Mouse (Mus musculus) liver, embryonic 16.5 days (tissue): ENCODE data around the gene Tjp1. TPM values are rescaled to one million over a fixed set of nuclear protein-coding genes. Genes with fewer than 3 reads are reported as not detected.

ENCODE experiments used
- ATAC-seq: fragments of 200-750 bp; cut with Nextera tagmentation; 2 replicates; pipeline ENCODE4 v1.8.0; 2017; ENCODE audit warnings: low read depth, mild to moderate bottlenecking, moderate number of reproducible peaks, moderate library complexity
- H3K27ac ChIP-seq: fragments of 300-500 bp; sonication (generic); 2 replicates; pipeline ENCODE4 v1.5.1; 2014; ENCODE audit warnings: mild to moderate bottlenecking, low read length
- H3K27me3 ChIP-seq: fragments of 300-500 bp; sonication (generic); 2 replicates; pipeline ENCODE4 v1.6.1; 2014; ENCODE audit warnings: low read depth, low read length, mixed read lengths; ENCODE audit not compliant: control insufficient read depth, insufficient read depth
- H3K36me3 ChIP-seq: fragments of 300-500 bp; sonication (generic); 2 replicates; pipeline ENCODE4 v1.6.1; 2014; ENCODE audit warnings: mild to moderate bottlenecking; ENCODE audit not compliant: control insufficient read depth, insufficient read depth
- H3K4me1 ChIP-seq: fragments of 300-500 bp; sonication (generic); 2 replicates; pipeline ENCODE4 v1.6.1; 2014; ENCODE audit warnings: low read depth, low read length, mixed read lengths; ENCODE audit not compliant: control insufficient read depth
- H3K4me2 ChIP-seq: fragments of 300-500 bp; sonication (generic); 2 replicates; pipeline ENCODE4 v1.6.1; 2014; ENCODE audit warnings: low read depth, low read length, mixed read lengths
- H3K4me3 ChIP-seq: fragments of 300-500 bp; sonication (generic); 2 replicates; pipeline ENCODE4 v1.5.1; 2014; ENCODE audit warnings: low read depth, mild to moderate bottlenecking, low read length
- H3K9ac ChIP-seq: fragments of 300-500 bp; sonication (generic); 2 replicates; pipeline ENCODE4 v1.6.1; 2014; ENCODE audit warnings: low read depth, low read length
- H3K9me3 ChIP-seq: fragments of 300-500 bp; sonication (generic); replicated peaks from 2 replicates; pipeline ENCODE4 v1.6.1; 2016; ENCODE audit warnings: low read length; ENCODE audit not compliant: control insufficient read depth
- WGBS: fragments of 180-500 bp; shearing (Covaris S2); extraction: QIAGEN DNeasy Blood & Tissue Kit; methylation state at CpG from one replicate; pipeline ENCODE4 v1.1.7; 2014; ENCODE audit not compliant: insufficient replicate concordance; 5-methylcytosine and 5-hydroxymethylcytosine counted together
- polyA plus RNA-seq: library from polyadenylated mRNA; unstranded; fragments of >200 nt; fragmentation: Nextera tagmentation; extraction: Ambion mirVana; gene quantifications from 2 replicates; pipeline ENCODE4 v1.2.1, GENCODE M21; 2015

Gene Tjp1
- polyA plus RNA-seq, 1 experiment from 2014 or later = 5.1 TPM

DNA sequence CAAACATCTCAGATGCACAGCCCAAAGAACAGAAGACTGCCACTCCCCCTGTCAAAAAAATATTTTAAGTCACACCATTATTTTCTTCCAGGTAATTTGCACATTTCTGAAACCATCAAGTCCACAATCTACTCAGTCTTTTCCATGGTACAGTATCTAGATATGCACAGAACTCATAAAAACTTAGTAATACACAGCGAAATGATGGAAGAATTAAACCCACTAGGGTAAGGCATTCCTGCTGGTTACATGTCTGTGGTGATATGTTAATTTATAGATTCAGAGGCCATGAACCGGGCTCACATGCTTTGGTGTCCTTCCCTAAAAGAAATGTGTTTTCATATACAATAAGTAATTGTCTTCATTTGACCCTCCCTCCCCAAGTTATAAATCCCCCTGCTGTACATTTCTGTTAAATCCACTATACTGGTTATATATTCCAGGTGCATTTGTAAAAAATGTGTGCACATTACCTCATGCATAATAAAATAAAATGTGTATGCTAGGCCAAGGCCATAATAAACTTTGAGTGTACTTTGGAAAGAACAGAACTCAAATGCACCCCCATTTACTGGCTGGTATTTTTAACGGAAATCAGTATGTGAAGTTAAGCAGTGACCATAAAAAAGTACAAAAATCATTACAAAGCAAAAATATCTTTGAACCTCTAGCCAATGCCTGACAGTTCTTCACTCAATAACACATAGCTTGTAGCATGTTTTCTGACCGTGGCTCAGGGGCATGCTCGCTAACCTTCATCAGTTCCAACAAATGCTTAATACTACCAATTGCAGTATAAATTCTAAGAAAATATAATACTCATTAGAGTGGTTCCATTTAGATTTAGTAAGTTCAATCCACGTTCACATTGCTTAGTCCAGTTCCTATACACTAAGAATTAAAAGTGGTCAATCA is 230.6 kb downstream of the Tjp1 start:
- no peaks in the 10 kb centered on the region for H3K4me1 ChIP-seq
- H3K4me3 ChIP-seq = no peak overlapping the region
- no peak overlapping the region for H3K27ac ChIP-seq
- WGBS = 70% methylated on average over 6 of the region's 6 CpGs
- no peak overlapping the region for H3K4me2 ChIP-seq
- H3K27me3 ChIP-seq = no peaks in the 10 kb centered on the region
- no peaks in the 10 kb centered on the region for H3K36me3 ChIP-seq
- ATAC-seq = no peak
- H3K9ac ChIP-seq = no peak overlapping the region
- no peaks in the 10 kb centered on the region for H3K9me3 ChIP-seq

DNA sequence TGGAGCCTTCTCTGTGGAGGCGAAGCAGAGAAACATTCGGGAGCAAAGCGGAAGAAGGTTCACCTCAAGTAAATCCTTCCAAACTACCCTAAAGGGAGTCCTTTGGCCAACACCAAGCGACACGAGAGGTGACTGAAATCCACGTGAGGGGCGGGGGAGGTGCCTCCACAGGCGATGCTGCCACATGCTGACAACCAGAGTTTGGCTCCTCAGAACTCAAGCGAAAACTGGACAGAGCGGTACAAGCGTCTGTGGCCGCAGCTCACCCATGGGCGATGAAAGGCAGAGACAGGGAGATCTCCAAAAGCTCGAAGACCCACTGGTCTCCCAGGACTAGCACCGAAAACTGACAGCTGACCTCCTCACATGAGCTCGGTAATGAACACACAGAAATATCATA is 244.7 kb downstream of the Tjp1 start:
- no peak for ATAC-seq
- no peaks in the 10 kb centered on the region for H3K36me3 ChIP-seq
- H3K4me2 ChIP-seq = no peak overlapping the region
- WGBS = 63% methylated on average over 16 of the region's 16 CpGs
- H3K9me3 ChIP-seq = no peaks in the 10 kb centered on the region
- H3K4me1 ChIP-seq = no peaks in the 10 kb centered on the region
- no peak overlapping the region for H3K9ac ChIP-seq
- no peaks in the 10 kb centered on the region for H3K27me3 ChIP-seq
- H3K4me3 ChIP-seq = no peak overlapping the region
- H3K27ac ChIP-seq = no peak overlapping the region

DNA sequence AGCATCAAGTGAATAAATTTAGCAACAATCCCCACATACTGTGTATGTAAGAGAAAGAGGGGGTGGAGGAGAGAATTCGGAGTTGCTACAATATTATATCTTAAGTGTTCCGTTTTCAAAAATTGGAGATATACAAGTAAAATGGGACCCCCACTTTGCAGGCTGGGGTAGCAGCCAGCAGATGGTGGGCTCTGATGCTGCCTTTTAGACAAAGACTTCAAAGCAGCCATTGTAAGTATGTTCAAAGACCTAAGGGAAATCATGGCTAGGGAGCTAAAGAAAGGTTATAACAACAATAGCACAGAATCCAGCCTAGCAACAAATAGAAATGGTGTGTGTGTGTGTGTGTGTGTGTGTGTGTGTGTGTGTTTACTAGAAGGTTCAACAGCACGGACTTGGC is 245.6 kb downstream of the Tjp1 start:
- Histone ChIP-seq H3K9me3 (no peaks in the 10 kb centered on the region), H3K27me3 (no peaks in the 10 kb centered on the region), H3K4me3 (no peak overlapping the region), H3K9ac (no peak overlapping the region), H3K27ac (no peak overlapping the region), H3K4me2 (no peak overlapping the region), H3K4me1 (no peaks in the 10 kb centered on the region), H3K36me3 (no peaks in the 10 kb centered on the region)
- no peak for ATAC-seq
- WGBS = 59% methylated on average over 3 of the region's 3 CpGs

DNA sequence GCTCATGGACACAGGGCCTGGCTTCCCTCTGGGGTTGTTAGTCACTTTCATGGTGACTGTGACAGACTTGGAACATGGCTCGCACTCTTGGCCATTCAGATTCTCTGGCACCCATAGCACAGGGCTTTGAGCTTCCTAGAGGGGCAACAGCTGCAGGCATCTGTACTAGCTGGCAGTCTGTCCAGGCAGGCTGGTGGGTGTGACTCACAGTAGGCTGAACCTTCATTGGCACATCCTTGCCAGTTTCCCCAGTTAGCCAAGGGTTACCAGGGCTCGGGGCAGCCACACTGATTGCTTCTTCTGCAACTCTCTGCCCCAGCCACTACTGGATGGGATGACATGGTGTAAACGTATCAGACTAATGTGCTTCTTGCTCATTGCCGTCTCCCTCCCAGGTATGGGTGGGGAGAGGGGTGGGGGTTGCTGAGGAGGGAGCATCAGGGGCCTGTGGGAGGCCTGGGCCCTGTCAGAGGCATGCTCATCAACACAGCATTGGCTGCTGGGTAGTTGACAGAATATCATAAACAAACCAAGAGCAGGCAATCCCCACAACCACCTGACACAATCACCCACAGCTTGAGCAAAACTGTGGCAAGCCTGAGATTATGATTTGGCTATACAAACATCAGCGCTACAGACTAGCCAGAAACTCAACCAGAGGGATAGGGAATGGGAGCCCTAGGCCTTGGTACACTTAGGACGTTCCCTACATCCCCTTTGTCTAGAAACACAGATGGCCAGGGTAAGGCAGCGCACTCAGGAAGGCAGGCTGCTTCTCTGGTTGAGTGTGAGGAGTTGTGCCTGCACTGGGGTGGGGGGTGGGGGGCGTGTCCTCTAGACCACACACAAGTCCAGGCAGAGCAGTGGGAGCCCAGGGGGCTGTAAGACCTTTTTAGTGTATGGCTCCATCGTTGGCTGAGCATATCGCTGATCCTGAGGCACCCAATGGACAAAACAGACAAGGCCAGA is 246.4 kb downstream of the Tjp1 start:
- no peak overlapping the region for H3K27ac ChIP-seq
- WGBS = 61% methylated on average over 10 of the region's 10 CpGs
- no peaks in the 10 kb centered on the region for H3K36me3 ChIP-seq
- no peaks in the 10 kb centered on the region for H3K27me3 ChIP-seq
- H3K4me1 ChIP-seq = no peaks in the 10 kb centered on the region
- H3K4me3 ChIP-seq = no peak overlapping the region
- no peak overlapping the region for H3K9ac ChIP-seq
- ATAC-seq = no peak
- no peak overlapping the region for H3K4me2 ChIP-seq
- no peaks in the 10 kb centered on the region for H3K9me3 ChIP-seq

DNA sequence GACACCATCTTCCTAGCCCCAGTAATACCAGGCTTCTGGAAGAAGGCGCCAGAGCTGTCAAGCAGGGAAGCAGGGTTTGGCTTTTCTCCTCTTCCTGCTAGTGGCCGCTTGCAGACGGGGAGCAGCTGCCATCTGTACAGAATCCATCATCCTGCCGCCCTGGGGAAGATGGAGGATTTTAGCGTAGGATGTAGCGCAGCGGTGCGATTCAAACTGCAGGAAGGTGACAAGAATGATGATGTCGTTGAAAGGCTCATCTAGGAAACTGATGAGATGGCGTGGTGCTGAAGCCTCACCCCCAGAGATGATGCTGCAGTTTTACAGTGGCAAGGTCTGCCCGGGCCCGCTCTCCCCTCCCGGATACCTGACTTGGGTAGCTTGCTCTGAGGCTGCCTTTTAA is 248.3 kb downstream of the Tjp1 start:
- ATAC-seq = no peak
- no peak overlapping the region for H3K4me2 ChIP-seq
- WGBS = 77% methylated on average over 13 of the region's 13 CpGs

DNA sequence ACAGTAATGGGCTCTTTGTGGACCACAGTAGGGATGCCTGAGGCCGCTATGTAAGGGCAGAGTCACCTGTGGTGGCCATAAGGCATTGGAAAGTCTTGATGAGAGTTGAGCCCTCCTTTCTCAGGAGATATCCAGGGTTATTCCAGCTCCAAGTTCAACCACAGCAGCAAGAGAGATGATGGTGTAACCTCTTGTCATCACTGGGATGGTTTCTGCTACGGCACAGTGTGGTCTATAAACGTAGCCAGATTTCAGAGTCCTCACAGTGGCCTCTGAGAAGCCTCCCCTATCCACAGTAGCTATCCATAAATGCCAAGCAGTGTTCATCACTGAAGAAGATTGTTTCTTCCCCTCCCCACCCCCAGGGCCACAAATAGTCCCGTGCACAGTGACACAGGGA is 251.8 kb downstream of the Tjp1 start:
- no peak overlapping the region for H3K27ac ChIP-seq
- no peak overlapping the region for H3K4me2 ChIP-seq
- ATAC-seq = no peak
- no peaks in the 10 kb centered on the region for H3K9me3 ChIP-seq
- WGBS = 50% methylated on average over 4 of the region's 4 CpGs
- no peaks in the 10 kb centered on the region for H3K27me3 ChIP-seq
- no peak overlapping the region for H3K4me3 ChIP-seq
- H3K36me3 ChIP-seq = no peaks in the 10 kb centered on the region
- H3K4me1 ChIP-seq = no peaks in the 10 kb centered on the region
- no peak overlapping the region for H3K9ac ChIP-seq

More for the DNA sequence above, 248.3 kb downstream of the Tjp1 start:
- Histone ChIP-seq H3K9me3 (no peaks in the 10 kb centered on the region), H3K27ac (no peak overlapping the region), H3K4me3 (no peak overlapping the region), H3K4me1 (no peaks in the 10 kb centered on the region), H3K36me3 (no peaks in the 10 kb centered on the region), H3K27me3 (no peaks in the 10 kb centered on the region), H3K9ac (no peak overlapping the region)

DNA sequence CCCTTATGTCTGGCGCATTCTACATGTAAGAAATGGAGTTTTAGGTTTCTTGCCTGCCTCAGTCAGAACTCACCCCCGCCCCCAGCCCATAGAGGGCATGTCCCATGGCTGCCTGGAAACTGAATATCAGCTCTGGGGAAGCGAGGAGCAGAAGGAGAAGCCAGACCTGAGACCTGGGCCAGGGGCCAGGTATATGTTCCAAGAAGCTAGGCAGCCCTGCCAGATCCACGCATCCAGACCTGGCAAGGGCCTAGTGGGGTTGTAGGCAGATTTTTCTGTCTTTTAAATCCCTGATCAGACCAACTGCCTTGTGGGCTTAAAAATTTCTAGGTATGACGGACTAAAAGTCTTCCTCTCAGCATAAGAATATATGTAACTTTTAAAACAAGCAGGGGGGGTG is 253.4 kb downstream of the Tjp1 start:
- Histone ChIP-seq H3K4me2 (no peak overlapping the region), H3K4me3 (no peak overlapping the region), H3K4me1 (no peaks in the 10 kb centered on the region), H3K27me3 (no peaks in the 10 kb centered on the region), H3K9ac (no peak overlapping the region), H3K9me3 (no peaks in the 10 kb centered on the region), H3K36me3 (no peaks in the 10 kb centered on the region), H3K27ac (no peak overlapping the region)
- WGBS = 60% methylated on average over 5 of the region's 5 CpGs
- no peak for ATAC-seq

DNA sequence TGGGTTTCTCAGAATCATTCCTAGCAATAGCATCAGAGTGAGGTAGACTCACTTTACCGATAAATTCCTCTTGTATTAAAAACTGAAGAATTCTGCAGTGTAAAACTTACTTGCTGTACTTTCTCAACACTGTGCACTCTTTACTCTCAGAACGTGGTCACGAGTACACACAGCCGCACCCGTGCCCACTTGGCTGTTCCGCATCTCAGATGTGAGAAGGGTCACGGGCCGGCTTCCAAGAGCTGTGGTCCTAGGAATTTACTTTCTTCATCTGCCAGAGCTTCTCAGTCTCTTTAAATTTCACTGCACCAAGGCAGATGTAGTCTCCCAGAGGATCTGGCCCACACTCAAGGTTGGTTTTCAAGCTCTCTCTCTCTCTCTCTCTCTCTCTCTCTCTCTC is 277.9 kb downstream of the Tjp1 start:
- WGBS = 73% methylated on average over 8 of the region's 8 CpGs
- no peak for ATAC-seq
- Histone ChIP-seq H3K36me3 (no peaks in the 10 kb centered on the region), H3K4me3 (no peak overlapping the region), H3K27ac (no peak overlapping the region), H3K9ac (no peak overlapping the region), H3K27me3 (no peaks in the 10 kb centered on the region), H3K9me3 (no peaks in the 10 kb centered on the region), H3K4me2 (no peak overlapping the region), H3K4me1 (no peaks in the 10 kb centered on the region)
